Mouse (Mus musculus) right cerebral cortex, adult 18-20 months (tissue): ENCODE results near the gene Plekhn1.

ENCODE experiments used
- DNase-seq: peaks from one replicate; pipeline ENCODE4 v3.0.0; 2022; ENCODE audit warnings: mixed read lengths

Gene Plekhn1

DNA sequence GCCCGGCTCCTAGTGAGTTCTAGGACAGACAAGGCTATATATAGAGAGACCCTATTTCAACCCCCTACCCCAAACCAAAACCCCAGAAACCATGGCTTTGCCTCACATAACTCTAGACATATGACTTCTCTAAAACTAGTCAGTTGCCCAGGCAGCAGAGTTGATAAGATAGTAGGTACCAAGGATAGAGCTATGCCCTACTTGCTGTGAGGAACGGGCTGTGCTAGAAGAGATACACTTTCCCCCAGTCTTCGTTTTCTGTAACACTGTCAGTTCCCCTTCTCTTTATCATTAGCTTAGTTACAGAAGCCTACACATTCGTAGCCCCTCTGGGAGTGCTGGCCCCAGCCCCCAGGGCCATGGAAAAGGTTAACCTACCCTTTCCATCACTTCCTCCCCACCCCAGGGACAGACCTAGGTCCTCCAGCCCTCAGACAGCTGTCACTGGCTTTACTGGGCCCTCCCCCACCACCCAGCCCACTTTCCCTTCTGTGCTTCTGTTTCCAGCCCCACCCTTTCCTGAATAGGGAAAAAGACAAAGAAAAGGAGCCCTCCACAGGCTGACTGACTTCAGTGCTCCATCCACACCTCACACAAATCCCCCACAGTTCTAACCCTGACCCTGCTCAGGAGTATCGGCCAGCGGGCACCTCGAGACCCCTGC lies 50.2 kb downstream of the Plekhn1 start:
- DNase-seq = no peak

GRCm38 (mm10) chr4:156183747-156184146 lies 50.9 kb downstream of the Plekhn1 start:
- no peak for DNase-seq

DNA sequence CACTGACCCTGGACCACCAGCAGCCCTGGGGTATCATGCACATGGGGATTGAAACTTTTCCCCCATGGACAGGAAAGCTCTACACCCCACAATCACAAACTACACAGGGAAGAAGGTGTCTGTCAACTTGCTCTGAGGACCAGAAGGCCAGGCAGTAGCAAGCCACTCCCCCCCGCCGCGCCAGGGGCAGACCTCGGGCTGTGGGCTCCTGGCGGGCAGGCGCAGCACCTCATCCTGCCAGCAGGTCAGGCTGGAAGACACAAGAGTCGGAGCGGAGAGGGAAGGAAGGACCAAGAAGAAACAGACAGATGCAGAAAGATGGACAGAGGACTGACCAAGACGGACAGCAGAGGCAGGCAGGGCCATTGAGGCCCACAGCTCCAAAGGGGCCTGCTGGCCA lies 57.0 kb downstream of the Plekhn1 start:
- DNase-seq = no peak

- DNase-seq = no peak
Observed at GRCm38 (mm10) chr4:156171828-156172227, 62.8 kb downstream of the Plekhn1 start.
